Mouse (Mus musculus) heart, adult 2 months (tissue): Measurements from ENCODE around the gene Tph1.

Experiments used
- CTCF ChIP-seq: fragments of 200-600 bp; IDR thresholded peaks from 2 replicates; pipeline ENCODE4 v1.8.1; 2022; ENCODE audit warnings: antibody characterized with exemption, mild to moderate bottlenecking, moderate library complexity
- EP300 ChIP-seq: fragments of 200-500 bp; IDR thresholded peaks from 2 replicates; pipeline ENCODE4 v1.6.1; 2011; ENCODE audit warnings: low read depth, low read length, control low read depth; ENCODE audit not compliant: insufficient read depth
- POLR2A ChIP-seq: fragments of 200-500 bp; IDR thresholded peaks from 2 replicates; pipeline ENCODE4 v1.6.1; 2011; ENCODE audit warnings: mild to moderate bottlenecking, low read depth, low read length, control low read depth; ENCODE audit not compliant: insufficient read depth

DNA sequence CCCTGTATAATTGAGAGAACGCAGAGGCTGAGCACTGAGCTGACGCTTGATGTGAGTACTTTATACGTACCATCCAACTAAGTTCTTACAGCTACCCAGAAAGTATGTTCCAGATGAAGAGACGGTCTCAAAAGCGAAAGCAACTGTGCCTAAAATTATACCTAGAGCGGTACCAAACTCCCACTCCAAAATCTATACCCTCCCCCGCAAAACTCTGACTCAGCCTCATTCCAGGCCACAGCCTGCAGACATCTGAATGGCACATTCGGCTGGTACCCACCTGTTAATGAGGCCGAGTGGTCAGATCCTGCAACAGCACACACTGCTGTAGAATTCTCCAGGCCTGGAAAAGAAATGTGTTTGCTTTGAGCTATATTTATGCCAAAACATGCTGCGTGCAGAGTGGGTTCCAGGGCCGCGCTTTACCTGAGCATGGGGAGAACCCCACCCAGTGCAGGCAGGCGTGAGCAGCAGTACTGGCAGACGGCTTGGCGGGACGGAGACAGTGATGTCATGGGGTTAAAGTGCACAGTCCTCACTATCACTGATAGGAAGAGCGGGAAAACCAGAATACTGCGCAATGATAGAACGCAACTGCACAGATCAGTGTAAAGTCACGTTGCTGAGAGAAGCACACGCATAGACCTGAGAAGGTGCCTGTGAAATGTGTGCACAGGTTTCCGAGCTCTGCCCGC is 53.8 kb downstream of the Tph1 start:
- TF ChIP-seq EP300, result no peak
- TF ChIP-seq CTCF, result no peak
- no peak for TF ChIP-seq POLR2A
